Mouse (Mus musculus): ENCODE data around the gene Vsir.

DNA sequence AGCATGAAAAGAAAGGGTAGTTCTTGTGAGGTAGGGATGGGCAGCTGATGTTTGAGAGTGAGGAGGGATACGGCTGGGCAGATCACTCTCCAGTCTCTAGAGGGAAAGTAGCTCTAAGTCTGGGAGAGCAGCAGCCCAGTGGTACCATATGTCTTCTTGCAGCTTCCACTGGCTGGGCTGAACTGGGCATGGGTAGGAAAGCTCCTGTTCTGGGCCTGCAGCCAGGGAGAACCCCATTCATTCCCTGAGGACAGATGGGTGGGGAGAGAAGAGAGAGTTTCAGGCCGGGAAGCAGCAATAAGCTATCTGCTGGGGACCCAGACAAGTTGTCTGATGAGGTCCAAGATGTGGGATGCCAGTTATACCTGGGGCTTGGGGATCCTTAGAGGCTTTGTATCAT lies 23.4 kb downstream of the Vsir start:
- TF ChIP-seq POLR2A (IDR thresholded peaks at IDR 0.05; ENCODE audit: borderline replicate concordance, control insufficient read depth, low read depth, low read length), result no peak
- TF ChIP-seq CTCF (IDR thresholded peaks at IDR 0.05; ENCODE audit: control insufficient read depth, insufficient read depth, low read length), result no peak

All from bone marrow, adult 2 months (tissue).